Mouse (Mus musculus) B cell, adult 2 months (primary cell): ENCODE data around the gene Olfr906.

Experiments
- DNase-seq, 2 experiments: peaks; one replicate each; pipeline ENCODE4 v3.0.0; 2022

Olfr906 gene

DNA sequence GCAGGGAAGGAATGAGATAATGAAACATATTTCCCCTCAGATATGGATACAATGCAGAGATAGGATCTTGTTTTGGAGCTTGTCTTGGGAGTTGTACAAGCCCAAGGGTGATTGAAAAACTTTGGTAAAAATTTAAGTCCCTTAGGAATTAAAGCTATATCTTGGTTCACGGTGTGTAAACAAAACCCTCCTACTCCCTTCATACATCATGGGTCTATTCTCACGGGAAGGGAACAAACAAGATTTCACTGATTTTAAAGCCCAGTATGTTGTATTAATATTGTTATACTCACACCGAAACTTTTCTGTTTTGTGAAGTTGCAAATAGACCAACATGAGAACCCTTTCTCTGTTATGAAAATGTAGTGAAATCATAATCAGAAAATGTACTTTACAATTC lies at the start of gene Olfr906:
Olfr906 (plus strand) TSS at position 301 of the 400 bp plus-strand sequence.
- DNase-seq: no peak

DNA sequence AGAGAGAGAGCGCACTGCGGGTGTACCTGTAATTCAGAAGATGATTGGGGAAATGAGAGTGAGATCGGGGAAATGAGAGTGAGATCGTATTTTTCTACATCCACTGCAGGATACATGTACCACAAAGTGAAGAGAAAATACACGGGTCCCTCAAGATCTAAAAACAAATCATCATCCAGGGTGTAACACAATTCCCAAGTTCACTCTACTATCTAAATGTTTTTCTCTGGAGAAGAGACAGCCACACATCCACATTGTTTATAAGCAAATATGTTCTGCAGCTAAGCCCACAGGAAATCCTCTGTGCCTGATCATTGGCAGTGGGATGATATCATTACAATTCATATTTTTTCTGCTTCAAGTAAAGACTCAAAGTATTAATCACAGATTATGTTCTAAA lies 39.5 kb upstream of the Olfr906 start, which contains the start of gene Olfr902:
Olfr902 (plus strand) TSS at position 301 of the 400 bp plus-strand sequence.
- no peak for DNase-seq

DNA sequence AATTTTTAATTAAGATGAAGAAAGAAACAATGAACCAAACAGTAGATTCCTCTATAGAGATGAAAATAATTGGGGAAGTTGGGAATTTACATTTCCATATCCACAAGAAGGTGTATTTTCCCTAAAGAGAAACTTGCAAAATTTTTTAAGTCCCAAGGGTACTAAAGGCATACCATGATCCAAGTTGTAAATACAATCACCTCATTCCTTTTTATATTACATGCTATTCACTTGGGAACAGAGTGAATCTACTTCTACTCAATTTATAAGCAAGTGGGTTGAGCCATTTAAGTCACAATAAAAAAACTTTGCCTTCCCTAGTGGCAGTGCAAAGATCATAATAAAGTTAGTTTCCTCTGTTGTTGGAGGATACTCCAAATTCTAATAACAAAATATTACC lies 24.0 kb upstream of the Olfr906 start, which contains the start of gene Olfr904:
Olfr904 (plus strand) TSS at position 301 of the 400 bp plus-strand sequence.
- no peak for DNase-seq

DNA sequence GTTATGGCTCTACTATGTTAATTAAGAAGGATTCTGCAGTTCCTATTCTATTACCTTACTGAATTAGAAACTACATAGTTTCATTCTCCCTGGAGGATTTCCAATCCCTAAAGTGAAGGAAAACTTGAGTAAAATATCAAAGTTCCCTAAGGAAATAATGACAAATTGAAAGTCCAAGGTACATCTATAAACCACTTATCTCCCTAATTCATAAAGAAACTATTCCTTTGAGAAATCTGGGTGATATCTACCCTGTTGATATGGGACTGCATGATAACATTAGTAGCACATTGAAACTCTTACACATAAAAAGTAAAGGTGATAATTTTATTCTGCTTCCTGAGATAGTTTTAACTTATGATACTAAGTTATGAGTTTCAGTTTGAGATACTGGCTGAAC lies 16.1 kb upstream of the Olfr906 start, which contains the start of gene Olfr905:
Olfr905 (plus strand) TSS at position 301 of the 400 bp plus-strand sequence.
- no peak for DNase-seq

DNA sequence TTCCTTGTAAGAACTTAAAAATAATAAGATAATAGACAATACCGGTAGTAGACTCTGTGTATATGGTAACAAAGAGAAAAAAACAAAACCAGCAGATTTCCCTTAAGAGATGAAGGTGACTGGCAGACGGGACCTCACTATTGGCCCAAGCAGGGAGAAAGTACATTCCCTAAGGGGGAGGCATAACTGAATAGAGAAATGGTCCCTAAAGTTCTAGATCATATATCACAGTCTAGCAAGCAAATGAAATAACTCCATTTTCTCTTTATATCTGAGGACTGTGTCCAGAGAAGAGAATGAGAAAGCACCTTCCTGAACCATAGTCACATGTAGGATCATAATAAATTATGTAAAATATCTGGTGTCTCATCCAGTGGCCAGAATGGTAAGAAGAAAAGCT lies 8.6 kb downstream of the Olfr906 start, which contains the start of gene Olfr907:
Olfr907 (plus strand) TSS at position 301 of the 400 bp plus-strand sequence.
- DNase-seq: no peak

DNA sequence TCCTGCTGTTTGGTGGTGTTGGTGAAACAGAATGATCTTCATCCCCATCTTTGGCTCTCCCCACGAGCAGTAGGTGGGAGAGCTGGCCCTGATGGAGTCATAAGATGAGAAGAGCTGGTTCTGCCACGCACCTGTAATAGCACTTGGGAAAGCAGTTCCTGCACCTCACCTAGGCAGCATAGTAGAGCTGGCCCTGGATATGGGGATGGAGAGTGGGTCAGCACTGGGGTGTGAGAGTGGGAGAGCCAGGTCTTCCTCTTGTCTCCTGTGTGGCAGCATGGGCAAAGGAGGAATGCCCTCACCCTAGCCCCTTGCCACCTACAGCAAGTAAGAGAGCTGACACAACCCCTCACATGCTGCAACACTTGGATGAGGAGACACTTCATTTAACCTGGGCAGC lies 25.5 kb downstream of the Olfr906 start:
- DNase-seq: no peak

GRCm38 (mm10) chr9:38521280-38521679 lies 34.4 kb downstream of the Olfr906 start, which contains the start of gene Olfr911-ps1:
Gene Olfr911-ps1, plus strand, starts transcription at chr9:38521580.
- no peak for DNase-seq

DNA sequence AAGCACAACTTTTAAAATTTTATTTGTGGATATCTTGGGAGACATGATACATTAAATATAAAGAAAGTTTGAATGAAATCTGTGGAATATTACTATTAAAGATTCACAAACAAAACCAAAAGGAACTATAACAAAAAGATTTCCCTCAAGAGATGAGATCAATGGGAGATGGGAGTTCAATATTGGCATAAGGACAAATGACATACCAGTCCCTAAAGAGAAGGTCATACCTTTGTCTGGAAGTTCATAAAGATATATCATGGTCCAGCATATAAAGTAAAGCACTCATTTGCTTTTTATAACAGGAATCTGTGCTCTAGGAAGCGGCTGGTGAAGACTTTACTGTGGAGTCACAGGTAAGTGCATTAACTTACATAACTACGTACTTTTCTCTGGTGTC lies 50.7 kb downstream of the Olfr906 start, which contains the start of gene Olfr910:
Olfr910 (plus strand) TSS at position 301 of the 400 bp plus-strand sequence.
- DNase-seq: no peak
